Mouse (Mus musculus): ENCODE data around the gene Fahd2a. TPM values are rescaled to one million over a fixed set of nuclear protein-coding genes. Genes with fewer than 3 reads are reported as not detected.

The Fahd2a gene
- polyA plus RNA-seq, 1 experiment from 2014 or later, result 27.3 TPM

DNA sequence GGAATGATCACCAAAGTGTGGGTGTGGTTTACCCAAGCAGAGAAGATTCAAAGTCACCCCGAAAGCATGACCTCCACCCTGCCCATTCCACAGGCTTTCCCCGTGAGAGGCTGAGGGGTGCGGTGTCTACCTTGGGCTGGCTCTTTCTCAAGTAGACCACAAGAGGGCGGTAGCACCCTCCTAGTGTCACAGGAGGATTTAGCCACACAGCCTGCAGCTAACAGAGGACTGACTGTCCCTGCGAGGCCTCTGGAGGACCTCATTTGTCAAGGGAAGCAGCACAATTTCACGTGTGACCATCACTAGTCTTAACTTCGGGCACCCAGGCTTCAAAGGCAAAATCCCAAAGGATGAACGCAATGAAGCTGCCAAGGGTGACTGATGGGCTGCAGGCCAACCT lies 17.9 kb upstream of the Fahd2a start:
- H3K27me3 ChIP-seq (ENCODE audit: control insufficient read depth, insufficient read depth, low read length), result no peaks in the 10 kb centered on the region
- H3K36me3 ChIP-seq (ENCODE audit: control insufficient read depth, insufficient read depth, low read length), result no peaks in the 10 kb centered on the region
- H3K9ac ChIP-seq (ENCODE audit: low read length), result no peak overlapping the region
- no peak overlapping the region for H3K4me3 ChIP-seq (ENCODE audit: low read depth, low read length)
- ATAC-seq (ENCODE audit: low FRiP score, low TSS enrichment), result peak; percentile 76
- TF ChIP-seq EP300 (optimal IDR thresholded peaks at IDR 0.05), result no peak
- peak; percentile 97 for TF ChIP-seq CTCF (IDR thresholded peaks at IDR 0.05; ENCODE audit: low read depth)
- 7% methylated on average over 8 of the region's 8 CpGs for WGBS
- H3K4me2 ChIP-seq (replicated peaks; ENCODE audit: low read depth), result no peak overlapping the region
- no peak overlapping the region for H3K27ac ChIP-seq (replicated peaks)
- no peaks in the 10 kb centered on the region for H3K9me3 ChIP-seq (ENCODE audit: control insufficient read depth, low read length)
- peak; percentile 69 for DNase-seq (ENCODE audit: low spot score)
- H3K4me1 ChIP-seq (replicated peaks; ENCODE audit: control insufficient read depth, insufficient read depth), result no peaks in the 10 kb centered on the region

GRCm38 (mm10) chr2:127461351-127461750 lies 17.0 kb upstream of the Fahd2a start:
- Histone ChIP-seq H3K9me3 (ENCODE audit: control insufficient read depth, low read length) (no peaks in the 10 kb centered on the region), H3K27me3 (ENCODE audit: control insufficient read depth, insufficient read depth, low read length) (no peaks in the 10 kb centered on the region), H3K36me3 (ENCODE audit: control insufficient read depth, insufficient read depth, low read length) (no peaks in the 10 kb centered on the region), H3K4me2 (replicated peaks; ENCODE audit: low read depth) (no peak overlapping the region), H3K4me3 (ENCODE audit: low read depth, low read length) (no peak overlapping the region), H3K27ac (replicated peaks) (no peak overlapping the region), H3K9ac (ENCODE audit: low read length) (no peak overlapping the region), H3K4me1 (replicated peaks; ENCODE audit: control insufficient read depth, insufficient read depth) (no peaks in the 10 kb centered on the region)
- DNase-seq (ENCODE audit: low spot score) (no peak), ATAC-seq (ENCODE audit: low FRiP score, low TSS enrichment) (no peak)
- TF ChIP-seq EP300 (optimal IDR thresholded peaks at IDR 0.05) (no peak), CTCF (IDR thresholded peaks at IDR 0.05; ENCODE audit: low read depth) (no peak)
- WGBS, result 39% methylated on average over 9 of the region's 9 CpGs

GRCm38 (mm10) chr2:127459341-127459740 lies 15.0 kb upstream of the Fahd2a start:
- TF ChIP-seq EP300 (optimal IDR thresholded peaks at IDR 0.05) (no peak), CTCF (IDR thresholded peaks at IDR 0.05; ENCODE audit: low read depth) (no peak)
- DNase-seq (ENCODE audit: low spot score) (no peak), ATAC-seq (ENCODE audit: low FRiP score, low TSS enrichment) (no peak)
- no peaks in the 10 kb centered on the region for H3K36me3 ChIP-seq (ENCODE audit: control insufficient read depth, insufficient read depth, low read length)
- whole genome bisulfite sequencing, result 84% methylated on average over 2 of the region's 2 CpGs
- H3K9ac ChIP-seq (ENCODE audit: low read length), result no peak overlapping the region
- no peaks in the 10 kb centered on the region for H3K9me3 ChIP-seq (ENCODE audit: control insufficient read depth, low read length)
- no peaks in the 10 kb centered on the region for H3K27me3 ChIP-seq (ENCODE audit: control insufficient read depth, insufficient read depth, low read length)
- no peaks in the 10 kb centered on the region for H3K4me1 ChIP-seq (replicated peaks; ENCODE audit: control insufficient read depth, insufficient read depth)
- no peak overlapping the region for H3K4me3 ChIP-seq (ENCODE audit: low read depth, low read length)
- no peak overlapping the region for H3K27ac ChIP-seq (replicated peaks)
- H3K4me2 ChIP-seq (replicated peaks; ENCODE audit: low read depth), result no peak overlapping the region

- Histone ChIP-seq H3K4me3 (ENCODE audit: low read depth, low read length) (no peak overlapping the region), H3K9ac (ENCODE audit: low read length) (no peak overlapping the region), H3K4me1 (replicated peaks; ENCODE audit: control insufficient read depth, insufficient read depth) (no peaks in the 10 kb centered on the region), H3K36me3 (ENCODE audit: control insufficient read depth, insufficient read depth, low read length) (no peaks in the 10 kb centered on the region), H3K9me3 (ENCODE audit: control insufficient read depth, low read length) (no peaks in the 10 kb centered on the region), H3K4me2 (replicated peaks; ENCODE audit: low read depth) (no peak overlapping the region), H3K27ac (replicated peaks) (no peak overlapping the region), H3K27me3 (ENCODE audit: control insufficient read depth, insufficient read depth, low read length) (no peaks in the 10 kb centered on the region; the same call in 1 of the 2 replicates)
- ATAC-seq (ENCODE audit: low FRiP score, low TSS enrichment), result no peak
- peak; percentile 68 for DNase-seq (ENCODE audit: low spot score)
- 3% methylated on average over 5 of the region's 5 CpGs for WGBS
- TF ChIP-seq CTCF (IDR thresholded peaks at IDR 0.05; ENCODE audit: low read depth), result peak; percentile 95
- no peak for TF ChIP-seq EP300 (optimal IDR thresholded peaks at IDR 0.05)
Measured at GRCm38 (mm10) chr2:127453764-127454163, 9.4 kb upstream of the Fahd2a start.

- WGBS, result 77% methylated on average over 9 of the region's 9 CpGs
- no peak overlapping the region for H3K4me2 ChIP-seq (replicated peaks; ENCODE audit: low read depth)
- H3K36me3 ChIP-seq (ENCODE audit: control insufficient read depth, insufficient read depth, low read length), result no peaks in the 10 kb centered on the region
- H3K27me3 ChIP-seq (ENCODE audit: control insufficient read depth, insufficient read depth, low read length), result no peaks in the 10 kb centered on the region; the same call in 1 of the 2 replicates
- H3K4me1 ChIP-seq (replicated peaks; ENCODE audit: control insufficient read depth, insufficient read depth), result no peaks in the 10 kb centered on the region
- H3K4me3 ChIP-seq (ENCODE audit: low read depth, low read length), result no peak overlapping the region
- ATAC-seq (ENCODE audit: low FRiP score, low TSS enrichment), result no peak
- H3K9ac ChIP-seq (ENCODE audit: low read length), result no peak overlapping the region
- no peak for DNase-seq (ENCODE audit: low spot score)
- H3K9me3 ChIP-seq (ENCODE audit: control insufficient read depth, low read length), result no peaks in the 10 kb centered on the region
- no peak overlapping the region for H3K27ac ChIP-seq (replicated peaks)
- TF ChIP-seq CTCF (IDR thresholded peaks at IDR 0.05; ENCODE audit: low read depth), result 0 out of 2 replicates have a peak, but pooled peaks have one; percentile 7
- no peak for TF ChIP-seq EP300 (optimal IDR thresholded peaks at IDR 0.05)
Measured at GRCm38 (mm10) chr2:127453141-127453540, 8.8 kb upstream of the Fahd2a start.

- Histone ChIP-seq H3K9me3 (ENCODE audit: control insufficient read depth, low read length) (no peaks in the 10 kb centered on the region), H3K27me3 (ENCODE audit: control insufficient read depth, insufficient read depth, low read length) (no peaks in the 10 kb centered on the region; the same call in 1 of the 2 replicates), H3K27ac (replicated peaks) (no peak overlapping the region), H3K36me3 (ENCODE audit: control insufficient read depth, insufficient read depth, low read length) (no peaks in the 10 kb centered on the region), H3K4me2 (replicated peaks; ENCODE audit: low read depth) (no peak overlapping the region), H3K4me3 (ENCODE audit: low read depth, low read length) (no peak overlapping the region), H3K4me1 (replicated peaks; ENCODE audit: control insufficient read depth, insufficient read depth) (no peaks in the 10 kb centered on the region), H3K9ac (ENCODE audit: low read length) (no peak overlapping the region)
- TF ChIP-seq CTCF (IDR thresholded peaks at IDR 0.05; ENCODE audit: low read depth), result no peak
- TF ChIP-seq EP300 (optimal IDR thresholded peaks at IDR 0.05), result no peak
- 15% methylated on average over 6 of the region's 6 CpGs for WGBS
- no peak for ATAC-seq (ENCODE audit: low FRiP score, low TSS enrichment)
- DNase-seq (ENCODE audit: low spot score), result no peak
Measured at GRCm38 (mm10) chr2:127451748-127452147, 7.4 kb upstream of the Fahd2a start.
